Mouse (Mus musculus): Measurements from ENCODE around the gene Slc31a2.

Gene Slc31a2

DNA sequence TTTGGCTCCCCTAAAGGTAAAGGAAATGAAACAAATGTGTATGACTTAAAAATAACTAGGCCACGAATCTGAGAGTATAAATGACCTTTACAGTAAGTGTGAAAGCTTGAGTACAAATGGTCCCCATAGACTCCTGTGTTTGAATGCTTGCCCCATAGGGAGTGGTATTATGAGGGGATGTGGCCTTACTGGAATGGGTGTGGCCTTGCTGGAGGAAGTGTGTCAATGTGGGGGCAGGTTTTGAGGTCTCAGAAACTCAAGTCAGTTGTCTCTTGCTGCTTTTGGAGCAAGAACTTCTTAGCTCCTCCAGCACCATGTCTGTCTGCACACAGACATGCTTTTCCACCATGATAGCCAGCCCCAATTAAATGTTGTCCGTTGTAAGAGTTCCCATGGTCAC, 54.1 kb downstream of the Slc31a2 start:
- DNase-seq (ENCODE audit: low read depth, low spot score), result no peak

- no peak for DNase-seq (ENCODE audit: low read depth, low spot score)
Measured at GRCm38 (mm10) chr4:62318294-62318693, 55.9 kb downstream of the Slc31a2 start.

DNA sequence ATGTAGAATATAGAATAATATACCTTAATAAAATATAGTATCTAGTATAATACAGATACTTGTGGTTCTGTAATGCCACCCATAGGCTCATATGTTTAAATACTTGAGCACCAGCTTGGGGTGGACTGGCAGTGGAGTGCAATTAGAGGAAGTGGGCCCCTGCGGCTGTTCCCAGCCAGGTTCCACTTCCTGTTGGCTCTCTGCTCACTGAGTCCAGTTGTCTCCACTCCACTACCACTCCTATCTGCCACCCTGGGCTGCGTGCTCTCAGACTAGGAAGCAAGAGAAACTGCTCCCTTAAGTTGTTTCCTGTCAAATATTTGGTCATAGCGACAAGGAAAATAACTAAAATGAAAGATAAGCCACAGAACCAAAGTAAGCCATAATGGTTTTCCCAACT, 60.3 kb downstream of the Slc31a2 start:
- no peak for DNase-seq (ENCODE audit: low read depth, low spot score)

GRCm38 (mm10) chr4:62326111-62326510, 63.7 kb downstream of the Slc31a2 start:
- no peak for DNase-seq (ENCODE audit: low read depth, low spot score)

- DNase-seq (ENCODE audit: low read depth, low spot score), result no peak
Measured at GRCm38 (mm10) chr4:62328941-62329660, 66.7 kb downstream of the Slc31a2 start.

GRCm38 (mm10) chr4:62331977-62332376, 69.6 kb downstream of the Slc31a2 start:
- DNase-seq (ENCODE audit: low read depth, low spot score), result no peak

GRCm38 (mm10) chr4:62338536-62338935, 76.2 kb downstream of the Slc31a2 start:
- DNase-seq (ENCODE audit: low read depth, low spot score), result no peak

- no peak for DNase-seq (ENCODE audit: low read depth, low spot score)
Measured at GRCm38 (mm10) chr4:62344000-62344399, 81.6 kb downstream of the Slc31a2 start.

GRCm38 (mm10) chr4:62345827-62346226, 83.5 kb downstream of the Slc31a2 start:
- DNase-seq (ENCODE audit: low read depth, low spot score), result no peak

DNA sequence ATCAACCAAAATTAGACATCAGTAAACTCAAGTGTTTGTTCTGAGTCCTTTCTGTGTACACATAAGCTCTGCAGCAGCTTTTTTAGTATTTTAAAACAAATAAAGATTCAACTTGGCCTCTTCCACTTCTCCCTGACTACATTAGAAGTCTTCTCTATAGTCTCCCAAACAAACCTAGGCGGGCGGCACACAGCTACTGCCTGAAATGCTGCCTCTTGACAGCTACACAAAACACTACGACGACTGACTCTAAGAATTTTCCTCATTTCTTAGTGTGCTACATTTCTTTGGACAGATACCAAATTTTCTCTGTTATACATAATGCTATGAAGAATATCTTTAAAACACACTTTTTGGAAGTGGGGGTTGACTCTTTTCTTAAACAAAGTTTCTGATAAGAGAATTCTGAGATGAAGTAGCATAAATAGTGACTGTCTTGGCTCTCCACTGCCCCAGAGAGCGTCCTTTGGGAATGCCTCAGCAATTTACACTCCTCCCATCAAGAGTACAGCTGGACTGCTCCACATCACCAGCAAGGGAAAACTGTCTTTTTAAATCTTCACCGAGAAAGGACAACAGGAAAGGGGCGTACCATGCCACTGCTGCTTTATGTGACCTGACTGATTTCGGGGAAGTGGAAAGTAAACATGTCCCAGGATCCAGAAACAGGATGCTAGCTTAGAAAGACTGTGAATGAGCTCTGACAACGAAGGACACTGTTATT, 85.4 kb downstream of the Slc31a2 start:
- no peak for DNase-seq (ENCODE audit: low read depth, low spot score)
